Mouse (Mus musculus) heart, postnatal 25 days (tissue): ENCODE measurements around the gene Rpp14. TPM values are rescaled to one million over a fixed set of nuclear protein-coding genes. Genes with fewer than 3 reads are reported as not detected.
"Not testable (repeated sequence)": the region's sequence is repeated elsewhere in the genome, so short reads cannot be mapped to it uniquely, and the experiment has no call there.

Experiments
- DNase-seq: peaks from one replicate; pipeline ENCODE4 v3.0.0; 2022; ENCODE audit warnings: low spot score
- intact Hi-C: fragments of 180-260 bp; cut with DNase I; formaldehyde crosslinking; loops from one replicate; pipeline ENCODE4 v1.15.1; 2025
- total RNA-seq, 2 experiments: library from RNA; stranded (reverse); gene quantifications; 2 replicates each; pipeline ENCODE4 v1.2.3; 2021

The Rpp14 gene
- total RNA-seq, 2 experiments from 2014 or later, result 19.0 to 23.8 TPM

DNA sequence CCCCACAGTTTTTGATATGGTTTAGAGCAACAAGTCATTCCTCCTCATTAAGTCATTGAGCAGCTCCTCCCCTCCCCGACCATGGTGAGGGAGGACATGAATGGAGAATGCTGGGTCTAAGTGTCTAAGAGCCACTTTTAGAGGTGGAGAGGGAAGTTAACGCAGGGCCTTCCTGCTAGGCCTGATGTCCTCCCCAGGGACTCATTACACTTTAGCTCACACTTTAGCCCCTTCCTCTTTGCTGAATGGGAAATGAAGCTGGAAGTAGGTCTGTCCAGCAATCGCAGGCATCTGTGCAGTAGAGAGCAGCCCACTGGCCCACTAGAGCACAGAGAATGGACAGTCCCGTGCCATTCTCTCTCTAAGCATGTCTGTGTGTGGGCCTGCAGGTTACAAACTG lies 27.9 kb downstream of the Rpp14 start:
- no peak for DNase-seq
- intact Hi-C loops, result no loop called here

DNA sequence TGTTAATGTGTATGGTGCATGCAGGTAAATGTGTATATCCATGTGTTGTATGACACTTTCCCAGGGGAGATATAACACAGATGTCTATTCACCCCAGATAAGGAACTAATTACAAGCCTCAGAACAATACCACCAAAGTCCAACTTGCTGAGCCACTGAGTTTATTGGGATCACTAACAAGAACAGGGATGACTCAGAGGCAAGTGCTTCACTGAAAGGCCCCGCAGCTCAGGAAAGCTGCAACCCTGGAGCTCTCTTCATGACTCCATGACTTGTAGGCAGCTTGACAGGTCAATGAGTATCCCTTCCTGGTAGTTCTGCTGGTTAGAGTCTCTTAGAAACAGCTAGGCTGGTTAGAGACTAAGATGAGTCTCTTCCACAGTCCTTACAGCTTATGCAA lies 28.8 kb downstream of the Rpp14 start:
- DNase-seq, result no peak
- intact Hi-C loops, result no loop called here

DNA sequence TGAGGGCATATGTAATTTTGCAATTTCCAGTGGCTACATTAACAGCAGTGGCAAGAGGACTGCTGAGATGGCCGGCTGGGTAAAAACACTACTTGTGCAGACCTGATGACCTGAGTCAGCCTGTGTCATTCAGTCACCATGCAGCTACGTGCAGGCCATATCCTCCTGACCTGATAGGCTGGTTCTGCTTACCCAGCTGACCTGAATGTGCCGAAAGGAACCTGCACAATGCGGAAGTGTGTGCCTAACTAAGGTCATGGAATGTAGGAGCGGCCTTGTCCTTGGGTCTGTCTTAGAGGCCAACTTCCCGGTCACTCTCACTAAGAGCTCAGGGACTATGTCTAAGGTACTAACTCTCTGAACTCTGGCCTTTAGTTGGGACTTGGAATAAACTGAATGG lies 31.4 kb downstream of the Rpp14 start:
- DNase-seq, result no peak
- intact Hi-C loops, result no loop called here

DNA sequence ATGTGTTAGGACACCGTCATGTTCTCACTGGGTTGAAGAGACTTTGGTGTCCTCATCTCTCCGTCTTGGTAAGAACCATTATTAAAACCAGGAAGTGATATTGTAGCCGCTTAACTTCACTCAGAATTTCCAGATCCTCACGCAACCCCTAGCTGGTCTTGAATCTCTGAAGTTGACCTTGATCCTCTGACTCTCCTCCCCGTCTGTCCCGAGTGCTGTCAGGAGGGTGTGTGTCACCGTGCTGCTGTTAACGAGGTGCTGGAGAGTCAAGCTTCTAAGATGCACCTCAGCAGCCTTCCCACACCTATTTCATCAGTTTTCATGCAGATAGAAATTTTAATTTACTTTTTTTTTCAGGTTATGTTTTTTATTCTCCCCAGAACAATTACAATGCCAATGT lies 31.9 kb downstream of the Rpp14 start:
- intact Hi-C loops, result no loop called here
- no peak for DNase-seq

DNA sequence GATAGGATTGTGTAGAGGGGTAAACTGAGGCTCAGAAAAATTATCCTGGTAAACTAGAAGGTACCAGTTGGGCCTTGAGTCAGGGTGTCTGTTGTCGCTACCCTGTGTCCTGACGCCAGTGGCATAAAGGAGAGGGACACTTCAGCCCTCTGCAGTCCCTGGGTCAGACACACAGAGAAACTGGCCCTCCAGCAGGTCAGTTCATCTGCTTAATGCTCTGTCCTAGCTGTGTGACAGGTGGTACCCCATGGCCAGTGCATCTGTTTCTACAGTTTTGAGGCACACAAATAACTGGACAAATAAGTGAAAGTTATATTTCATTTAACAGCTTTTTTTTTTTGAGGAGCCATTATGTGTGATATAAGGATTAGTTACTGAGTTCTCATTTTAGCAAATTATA lies 33.4 kb downstream of the Rpp14 start:
- intact Hi-C loops, result no loop called here

DNA sequence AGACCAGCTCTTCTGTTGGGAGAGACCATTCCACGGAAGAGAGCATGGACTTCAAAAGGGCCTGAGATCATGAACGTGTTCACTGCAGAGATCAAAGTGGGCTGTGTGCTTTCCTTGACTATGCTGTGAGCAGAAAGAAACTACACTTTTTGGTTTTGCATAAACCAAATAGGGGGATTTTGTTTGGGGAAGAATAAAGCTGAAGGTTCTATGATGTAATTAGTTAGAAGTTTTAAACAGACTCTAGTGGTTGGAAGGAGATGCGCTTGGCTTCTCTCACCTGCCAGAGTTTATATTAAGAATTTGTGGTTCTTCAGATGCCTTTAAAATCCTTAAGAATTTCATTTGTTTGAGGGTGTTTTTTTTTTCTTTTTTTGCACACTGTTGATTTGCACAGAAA lies 34.1 kb downstream of the Rpp14 start:
- DNase-seq, result no peak
- intact Hi-C loops, result no loop called here

More for the DNA sequence above, 33.4 kb downstream of the Rpp14 start:
- no peak for DNase-seq

DNA sequence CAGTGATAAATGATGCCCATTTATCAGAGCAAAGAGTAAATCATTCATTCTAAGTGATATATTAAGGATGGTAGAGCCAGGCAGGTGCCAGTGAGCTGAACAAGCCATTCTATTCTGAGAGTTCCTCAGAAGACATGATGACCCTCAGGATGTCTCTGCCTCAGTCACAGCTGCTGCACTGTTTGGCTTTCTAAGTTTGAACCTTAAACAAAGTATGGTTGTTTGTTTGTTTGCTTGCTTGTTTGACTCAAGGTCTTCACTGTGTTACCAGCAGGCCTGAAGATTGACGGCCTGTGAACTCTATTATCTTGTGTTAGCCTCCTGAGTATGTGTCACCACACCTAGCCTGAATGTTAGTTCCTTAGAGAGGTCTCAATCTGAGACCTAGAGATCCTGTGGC lies 34.6 kb downstream of the Rpp14 start:
- intact Hi-C loops, result no loop called here

DNA sequence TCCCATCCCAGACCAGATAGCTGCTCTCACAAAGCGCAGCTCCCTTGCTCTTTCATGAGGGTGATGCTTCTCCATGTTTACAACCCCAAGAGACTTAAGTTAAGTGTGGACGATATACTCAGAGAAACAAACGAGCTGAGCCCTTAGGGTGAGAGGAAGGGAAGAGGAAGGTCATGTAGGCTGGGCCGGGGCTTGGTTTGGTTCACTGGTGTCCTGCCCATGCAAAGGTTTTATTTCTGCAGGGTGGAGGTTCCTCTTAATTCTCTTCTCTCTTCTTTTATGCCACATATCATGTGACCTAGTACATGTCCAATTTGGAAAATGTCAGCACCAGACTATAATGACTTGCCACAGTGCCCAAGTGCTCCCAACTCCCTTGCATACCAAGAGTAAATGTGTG lies 35.6 kb downstream of the Rpp14 start:
- intact Hi-C loops, result no loop called here
- no peak for DNase-seq

More for the DNA sequence above, 34.6 kb downstream of the Rpp14 start:
- no peak for DNase-seq

DNA sequence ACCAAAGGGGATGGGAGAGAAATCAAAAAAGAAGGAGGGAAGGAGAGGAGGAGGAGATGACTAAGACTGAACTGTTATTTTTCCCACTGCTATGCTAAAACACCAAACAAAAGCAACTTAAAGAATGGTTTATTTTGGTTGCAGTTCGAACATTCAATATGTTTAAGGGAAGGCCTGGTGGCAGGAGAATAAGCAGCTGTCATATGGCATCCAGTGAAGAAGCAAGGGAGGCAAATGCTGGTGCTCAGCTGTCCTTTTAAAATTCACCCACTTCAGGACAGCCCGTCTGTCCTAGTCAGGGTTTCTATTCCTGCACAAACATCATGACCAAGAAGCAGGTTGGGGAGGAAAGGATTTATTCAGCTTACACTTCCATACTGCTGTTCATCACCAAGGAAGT lies 37.2 kb downstream of the Rpp14 start:
- no peak for DNase-seq
- intact Hi-C loops, result no loop called here

DNA sequence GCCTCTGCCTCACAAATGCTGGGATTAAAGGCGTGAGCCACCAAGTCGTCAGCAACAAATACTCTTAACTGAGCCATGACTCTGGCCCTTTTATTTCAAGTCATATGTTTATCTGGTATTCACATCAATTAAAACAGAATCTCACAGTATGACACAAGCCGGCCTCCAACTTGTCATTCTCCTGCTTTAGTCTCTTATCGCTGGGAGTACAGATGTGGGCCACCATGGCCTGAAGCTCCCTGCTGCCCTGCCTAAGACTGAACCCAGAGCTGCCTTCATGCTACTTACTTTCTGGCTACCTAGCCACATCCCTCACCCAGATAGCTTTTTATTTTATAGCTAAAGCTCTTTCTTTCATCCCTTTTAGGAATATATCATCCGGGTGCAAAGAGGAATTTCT lies 39.3 kb downstream of the Rpp14 start:
- DNase-seq, result no peak

DNA sequence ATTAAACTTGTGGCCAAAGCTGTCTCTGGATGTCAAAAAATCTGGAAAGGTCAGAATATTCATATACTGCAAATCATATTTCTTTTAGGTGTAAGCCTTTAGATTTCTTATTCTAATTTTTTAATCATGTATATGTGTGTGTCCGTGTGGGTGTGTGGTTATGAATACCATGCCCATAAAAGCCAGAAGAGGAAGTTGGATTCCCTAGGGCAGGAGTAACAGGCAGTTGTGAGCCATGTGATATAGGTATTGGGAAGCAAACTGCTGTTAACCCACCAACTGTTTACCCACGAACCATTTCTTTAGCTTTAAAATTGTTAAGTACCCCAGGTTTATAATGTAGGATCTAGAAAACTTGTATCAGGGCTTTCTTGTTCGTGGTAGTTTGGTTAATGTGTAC lies 39.7 kb downstream of the Rpp14 start:
- intact Hi-C loops, result no loop called here
- no peak for DNase-seq

More for the DNA sequence above, 39.3 kb downstream of the Rpp14 start:
- intact Hi-C loops, result no loop called here

DNA sequence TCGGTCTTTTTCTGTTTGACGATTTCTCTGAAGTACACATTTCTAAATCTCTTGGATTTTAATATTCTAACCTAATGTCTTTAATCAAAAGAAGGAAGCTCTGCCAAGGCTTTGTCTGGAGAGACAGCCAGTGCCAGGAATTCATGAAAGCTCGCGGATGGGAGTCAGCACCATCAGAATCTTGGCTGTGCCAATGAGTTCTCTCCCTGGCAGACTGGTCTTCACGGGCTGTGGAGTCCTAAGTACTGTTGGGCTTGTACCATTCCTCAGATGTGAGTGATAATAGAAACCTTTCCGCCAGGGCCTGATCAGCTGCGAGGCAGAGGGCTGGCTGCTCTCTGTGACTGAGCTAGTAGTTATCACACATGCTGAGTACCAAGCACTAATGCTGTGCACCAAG lies 43.0 kb downstream of the Rpp14 start:
- no peak for DNase-seq
- intact Hi-C loops, result no loop called here

DNA sequence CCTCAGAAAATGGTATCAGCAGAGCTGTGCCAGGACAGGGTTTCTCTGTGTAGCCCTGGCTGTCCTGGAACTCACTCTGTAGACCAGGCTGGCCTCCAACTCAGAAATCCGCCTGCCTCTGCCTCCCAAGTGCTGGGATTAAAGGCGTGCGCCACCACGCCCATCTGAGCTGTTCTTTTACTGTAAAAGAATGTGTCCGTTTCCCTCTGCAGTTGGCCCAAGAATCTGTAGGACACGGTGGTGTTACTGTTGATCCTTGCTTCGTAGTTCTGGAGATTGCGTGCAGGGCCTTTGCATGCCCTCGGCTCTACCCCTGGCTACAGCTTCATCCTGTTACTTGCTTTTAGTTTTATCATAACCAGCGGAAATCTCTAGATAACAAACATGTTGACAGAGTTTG lies 43.4 kb downstream of the Rpp14 start:
- intact Hi-C loops, DNase-seq: not testable (repeated sequence)

DNA sequence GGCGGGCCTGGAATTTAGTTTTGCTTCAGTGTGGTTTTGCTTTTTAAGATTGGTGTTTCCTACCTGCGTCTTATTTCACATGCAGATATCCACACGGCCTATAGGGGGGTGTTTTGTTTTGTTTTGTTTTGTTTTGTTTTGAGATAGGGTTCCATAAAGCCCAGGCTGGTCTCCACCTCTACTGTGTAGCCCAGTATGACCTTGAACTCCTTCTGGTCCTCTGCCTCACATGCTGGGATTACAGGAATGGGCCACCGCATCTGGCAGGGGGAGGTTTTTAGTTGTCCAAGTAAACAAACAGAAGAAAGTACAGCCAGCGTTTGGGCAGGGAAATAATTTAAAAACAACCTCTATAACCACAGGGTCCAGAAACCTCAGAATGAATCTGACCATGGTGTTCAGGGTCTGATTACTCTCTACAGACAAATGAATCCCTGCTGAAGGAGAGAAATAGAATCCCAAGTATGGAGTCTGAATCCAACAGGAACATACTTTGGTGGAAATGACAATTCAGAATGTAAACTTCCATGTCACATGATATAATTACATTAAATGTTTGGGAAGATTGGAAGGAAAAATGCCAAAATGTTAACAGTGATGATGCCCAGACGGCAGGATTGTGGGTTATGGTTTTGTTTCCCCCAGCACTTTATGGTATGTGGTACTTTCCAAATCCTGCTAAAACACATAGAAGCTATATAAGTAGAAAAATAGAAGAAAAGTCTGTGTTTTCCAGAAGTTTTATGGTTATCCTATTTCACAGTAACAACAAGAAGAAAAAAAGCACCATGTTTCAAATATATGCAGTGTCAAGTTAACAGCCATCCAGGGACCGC lies 44.1 kb downstream of the Rpp14 start:
- intact Hi-C loops, result no loop called here
- DNase-seq, result no peak

DNA sequence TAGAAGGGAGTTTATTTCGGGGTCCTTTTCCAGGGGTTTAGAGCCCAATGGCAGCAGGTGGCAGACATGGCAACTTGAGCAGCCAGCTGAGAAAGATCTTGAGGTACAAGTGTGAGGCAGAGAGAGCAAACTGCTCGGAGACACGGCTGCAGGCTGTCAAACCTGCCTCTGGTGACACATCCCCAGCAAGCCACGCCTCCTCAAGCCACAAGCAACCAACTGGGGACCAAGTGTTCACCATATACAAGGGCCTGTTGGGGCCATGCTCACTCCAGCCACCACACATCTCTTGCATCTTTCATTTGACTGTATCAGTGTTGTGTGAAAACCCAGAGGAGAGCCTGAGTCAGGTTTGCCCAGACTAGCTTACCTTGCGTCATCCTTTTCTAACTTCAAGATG lies 47.8 kb downstream of the Rpp14 start:
- intact Hi-C loops, result no loop called here
- DNase-seq, result no peak

DNA sequence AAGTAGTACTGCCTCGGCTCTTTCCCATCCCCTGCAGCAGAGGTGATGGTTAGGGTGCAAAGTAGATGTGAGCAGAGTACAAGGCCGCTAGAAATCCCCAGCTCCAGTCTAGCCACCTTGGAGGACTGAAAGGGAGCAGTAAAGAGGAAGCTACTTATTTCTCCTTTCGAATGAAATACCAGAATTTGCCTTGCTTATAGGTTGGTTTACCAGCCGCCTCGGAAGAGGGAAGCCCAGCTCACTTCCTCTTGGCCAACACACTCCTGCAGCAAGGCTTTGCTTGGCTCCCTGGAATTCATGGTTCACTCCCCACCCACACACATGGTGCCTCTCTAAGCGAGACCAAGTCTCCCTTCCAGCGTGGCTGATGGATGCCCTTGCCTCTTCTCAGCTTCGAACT lies 52.6 kb downstream of the Rpp14 start:
- intact Hi-C loops, result no loop called here
- DNase-seq, result no peak

DNA sequence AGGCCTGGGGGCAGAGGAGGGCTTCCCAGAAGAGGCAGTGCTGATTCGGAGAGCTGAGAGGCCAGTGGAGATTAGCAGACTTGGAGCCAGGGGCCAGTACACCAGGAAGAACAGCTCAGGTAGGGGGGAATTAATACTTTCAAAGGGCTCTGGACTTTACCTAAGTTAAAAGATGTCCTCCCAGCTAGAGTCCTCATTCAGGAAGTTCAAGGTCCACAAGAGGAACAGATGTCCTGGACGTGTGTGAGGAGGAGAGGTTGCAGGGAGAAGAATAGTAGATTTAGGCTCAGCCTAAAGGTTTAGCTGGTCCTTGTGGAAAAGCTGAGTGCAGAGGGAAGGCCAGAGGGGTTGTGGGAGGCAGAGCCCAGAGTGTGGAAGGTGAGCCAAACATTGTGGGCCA lies 54.1 kb downstream of the Rpp14 start:
- intact Hi-C loops, result no loop called here
- no peak for DNase-seq

DNA sequence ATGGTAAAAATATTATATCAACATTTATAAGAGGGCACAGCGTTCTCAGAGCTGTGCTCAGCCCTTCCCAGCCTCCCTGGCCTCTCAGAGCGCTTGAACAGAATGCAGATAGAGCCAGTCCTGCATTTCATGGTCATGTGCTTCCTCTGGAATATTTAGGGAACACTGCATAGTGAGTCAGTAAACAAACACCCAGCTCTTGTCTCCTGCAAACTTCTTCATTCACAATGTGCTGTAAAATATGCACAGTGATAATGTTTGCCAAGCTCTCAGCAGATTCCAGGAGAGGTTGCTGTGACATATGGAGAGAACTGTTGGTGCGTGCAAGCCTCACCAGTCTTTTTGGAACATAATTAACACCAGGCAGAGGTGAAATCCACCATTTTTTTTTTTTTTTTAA lies 55.0 kb downstream of the Rpp14 start:
- intact Hi-C loops, result loop anchor here (5.0 kb wide), 1 partner anchor 33 kb away; no protein-coding TSS in a partner anchor
- DNase-seq, result no peak

DNA sequence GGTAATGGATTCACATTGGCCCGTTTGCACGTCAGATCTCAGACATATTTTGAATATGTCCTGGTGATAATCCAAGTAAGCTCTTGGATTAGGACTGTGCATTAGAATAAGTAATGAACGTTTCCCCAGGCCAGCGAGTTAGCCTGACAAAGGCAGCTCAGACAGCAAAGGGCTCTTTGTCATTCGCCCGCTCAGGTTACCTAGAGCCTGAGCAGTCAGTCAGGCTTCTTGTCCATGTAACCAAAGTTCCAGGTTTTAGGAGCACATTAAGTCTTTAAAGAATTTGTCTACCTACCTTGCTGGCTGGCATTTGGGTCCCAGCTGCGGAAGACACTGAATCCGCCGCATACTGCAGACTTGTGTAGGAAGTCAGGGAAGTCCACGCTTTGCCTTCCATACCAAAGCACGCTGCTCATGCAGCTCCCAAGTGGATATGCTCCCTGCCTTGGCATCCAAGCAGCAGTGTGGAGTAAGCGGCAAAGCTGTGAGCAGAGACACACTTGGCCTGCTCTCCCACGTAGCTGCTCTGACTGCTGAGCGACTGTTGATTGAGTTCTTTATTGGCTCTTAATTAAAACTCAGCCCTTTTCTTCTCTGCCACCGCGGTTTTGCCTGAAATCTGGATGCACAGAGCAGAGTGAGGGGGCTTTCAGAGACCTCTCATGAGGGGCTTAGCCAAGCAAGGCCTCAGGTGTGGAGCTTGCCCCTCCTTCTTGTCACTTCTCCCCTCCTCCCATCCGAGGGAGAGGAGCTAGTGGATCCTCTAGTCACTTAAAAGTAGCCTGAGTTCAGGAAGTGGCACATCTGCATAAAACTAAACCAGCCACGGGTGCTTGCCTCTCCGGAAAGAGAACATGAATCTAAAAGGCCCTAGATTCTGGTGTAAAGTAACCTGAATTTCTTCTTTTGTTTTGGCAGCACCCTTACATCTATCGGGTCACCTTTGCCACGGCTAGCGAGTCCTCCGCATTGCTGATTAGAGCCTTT lies 59.9 kb downstream of the Rpp14 start:
- no peak for DNase-seq
- intact Hi-C loops, result loop anchor here (5.0 kb wide), 1 partner anchor 38 kb away; no protein-coding TSS in a partner anchor

DNA sequence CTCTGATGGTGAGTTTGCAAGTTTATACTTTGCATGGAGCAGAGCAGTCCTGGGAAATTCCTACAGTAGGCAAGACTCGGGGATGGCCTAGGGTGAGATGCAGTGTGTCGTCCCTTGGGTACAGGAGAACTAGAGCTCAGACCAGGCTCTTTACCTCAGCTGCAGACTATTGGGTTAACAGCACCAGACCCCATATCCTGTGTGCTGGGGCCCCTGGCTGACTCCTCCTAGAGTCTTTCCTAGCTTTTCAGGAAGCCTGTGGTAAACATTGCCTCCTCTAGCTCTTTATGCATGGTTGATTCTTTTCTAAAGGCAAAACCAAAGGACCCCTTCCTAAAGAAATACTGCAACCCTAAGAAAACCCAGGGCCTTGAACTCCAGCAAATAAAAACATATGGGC lies 61.0 kb downstream of the Rpp14 start:
- DNase-seq, result no peak
- intact Hi-C loops, result no loop called here
